ENCODE assay signal across 11 mouse cellular contexts in the genomic region with DNA sequence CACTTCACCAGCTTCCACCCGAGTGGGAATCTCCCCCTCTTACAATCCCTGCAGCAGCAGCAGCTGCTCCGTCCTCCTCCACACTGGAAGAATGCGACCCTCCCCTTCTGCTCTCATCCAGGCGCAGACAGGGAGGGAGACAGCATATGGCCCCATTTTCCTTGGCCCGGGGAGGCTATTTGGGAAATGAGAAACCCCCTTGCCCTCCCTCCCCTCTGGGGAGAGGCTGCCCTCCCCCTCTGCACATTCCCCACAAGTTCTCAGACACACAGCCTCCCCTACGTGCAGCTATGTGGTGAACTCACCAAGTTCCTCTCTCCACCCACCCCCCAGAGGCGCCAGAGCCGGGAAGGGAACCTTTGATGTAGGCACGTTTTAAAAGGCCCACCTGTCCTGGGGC. TPM values are rescaled to one million over a fixed set of nuclear protein-coding genes. Genes with fewer than 3 reads are reported as not detected.
DNase-seq lines count a peak whose midpoint lies in the region; ATAC-seq lines count a peak whose summit lies in the region.
"Had no signal": no experiment of that assay in that cellular context is flagged by ENCODE, and none has a peak within 500 bp of the region (broad histone marks: within the 10 kb centered on the region; RNA-seq: fewer than 3 reads in every experiment).

No protein-coding gene starts in this region.

- peak; percentile 36; the same call in 1 of the 2 replicates for ATAC-seq in lung, embryonic 15.5 days (ENCODE audit: borderline replicate concordance, extremely low read depth, low FRiP score, low TSS enrichment)
- peak; percentile 79; the same call in 1 of the 2 replicates for ATAC-seq in stomach, embryonic 16.5 days (ENCODE audit: insufficient read depth, low FRiP score)
- ATAC-seq in megakaryocyte progenitor cell, adult 5-6 weeks (replicated peaks; ENCODE audit: poor library complexity) = no peak
- ATAC-seq: midbrain, embryonic 16.5 days had no signal

- H3K27ac ChIP-seq in lung, embryonic 15.5 days = no peak overlapping the region
- peak overlapping the region; percentile 15; the same call in 1 of the 2 replicates for H3K27ac ChIP-seq in limb, embryonic 10.5 days
- peak overlapping the region; percentile 53 for H3K27ac ChIP-seq in stomach, embryonic 16.5 days (ENCODE audit: low read length)
- H3K27ac ChIP-seq: liver, embryonic 15.5 days had no signal

- H3K9ac ChIP-seq in lung, embryonic 15.5 days = no peak overlapping the region
- peak overlapping the region; percentile 49; the same call in 1 of the 2 replicates for H3K9ac ChIP-seq in stomach, embryonic 16.5 days (ENCODE audit: low read length)
- H3K9ac ChIP-seq: liver, embryonic 15.5 days had no signal

- H3K4me2 ChIP-seq in lung, embryonic 15.5 days = no peak overlapping the region
- H3K4me2 ChIP-seq in stomach, embryonic 16.5 days (ENCODE audit: low read depth, low read length) = peak overlapping the region; percentile 9; the same call in 1 of the 2 replicates
- H3K4me2 ChIP-seq: liver, embryonic 15.5 days had no signal

- H3K4me3 ChIP-seq in lung, embryonic 15.5 days = no peak overlapping the region
- peak overlapping the region; percentile 14 for H3K4me3 ChIP-seq in limb, embryonic 10.5 days
- H3K4me3 ChIP-seq in stomach, embryonic 16.5 days (replicated peaks; ENCODE audit: low read length) = no peak overlapping the region
- H3K4me3 ChIP-seq: liver, embryonic 15.5 days had no signal

- WGBS in lung, embryonic 15.5 days = 2% methylated on average over 9 of the region's 9 CpGs
- WGBS in limb, embryonic 10.5 days = under 1% methylated on average over 9 of the region's 9 CpGs
- WGBS in stomach, embryonic 16.5 days = 3% methylated on average over 9 of the region's 9 CpGs

- peak; percentile 20 for DNase-seq in gastrocnemius, postnatal 10 days
- DNase-seq in gastrocnemius, postnatal 25 days = no peak
- DNase-seq in lung, postnatal 4 days = no peak
- no peak for DNase-seq in limb, embryonic 10.5 days (ENCODE audit: low spot score)
- no peak for DNase-seq in gastrocnemius, adult 18-20 months (ENCODE audit: low spot score)
- DNase-seq: right cerebral cortex, postnatal 14 days had no signal

- no peaks in the 10 kb centered on the region for H3K4me1 ChIP-seq in lung, embryonic 15.5 days
- H3K4me1 ChIP-seq in limb, embryonic 10.5 days = peaks cover 45% of the 10 kb centered on the region
- peaks cover 26% of the 10 kb centered on the region for H3K4me1 ChIP-seq in stomach, embryonic 16.5 days (ENCODE audit: control insufficient read depth, insufficient read depth, low read length)
- H3K4me1 ChIP-seq: liver, embryonic 15.5 days had no signal

- H3K27me3 ChIP-seq in lung, embryonic 15.5 days = peaks cover 51% of the 10 kb centered on the region
- peaks cover 87% of the 10 kb centered on the region for H3K27me3 ChIP-seq in limb, embryonic 10.5 days (ENCODE audit: low read depth, poor library complexity, severe bottlenecking)
- H3K27me3 ChIP-seq in stomach, embryonic 16.5 days (ENCODE audit: control insufficient read depth, insufficient read depth, low read length) = no peaks in the 10 kb centered on the region

- no peaks in the 10 kb centered on the region for H3K9me3 ChIP-seq in lung, embryonic 15.5 days
- no peaks in the 10 kb centered on the region for H3K9me3 ChIP-seq in limb, embryonic 10.5 days (replicated peaks)
- no peaks in the 10 kb centered on the region for H3K9me3 ChIP-seq in stomach, embryonic 16.5 days (replicated peaks; ENCODE audit: control insufficient read depth, low read length)
- H3K9me3 ChIP-seq: liver, embryonic 15.5 days had no signal

- no peaks in the 10 kb centered on the region for H3K36me3 ChIP-seq in lung, embryonic 15.5 days
- H3K36me3 ChIP-seq in limb, embryonic 10.5 days = no peaks in the 10 kb centered on the region
- no peaks in the 10 kb centered on the region for H3K36me3 ChIP-seq in stomach, embryonic 16.5 days (ENCODE audit: control insufficient read depth, insufficient read depth, low read length)
- H3K36me3 ChIP-seq: liver, embryonic 15.5 days had no signal

RNA-seq across cellular contexts. Expression of gene Smug1, which starts 51.6 kb away (rescaled TPM):
- 10 to 100 TPM; 10.5 to 12.2 TPM for total RNA-seq in gastrocnemius, postnatal 10 days (2021)
- total RNA-seq in gastrocnemius, postnatal 25 days (2021) = 10 to 100 TPM in 1 of 2 experiments, 1 to 10 TPM in 1; 9.4 to 11.7 TPM
- 16.1 and 17.6 TPM in 2 replicates for polyA plus RNA-seq in lung, embryonic 15.5 days (2015; fragmentation: Nextera tagmentation; extraction: Ambion mirVana)
- polyA plus RNA-seq in limb, embryonic 10.5 days (2016; fragmentation: Nextera tagmentation; extraction: Ambion mirVana) = 16.2 and 16.8 TPM in 2 replicates
- 20.1 and 21.1 TPM in 2 replicates for polyA plus RNA-seq in stomach, embryonic 16.5 days (2015; fragmentation: Nextera tagmentation; extraction: Ambion mirVana)
- 10 to 100 TPM in 1 of 2 experiments, 1 to 10 TPM in 1; 9.4 to 11.3 TPM for total RNA-seq in gastrocnemius, adult 18-20 months (2021)
- 2.1 and 4.5 TPM in 2 replicates for total RNA-seq in megakaryocyte progenitor cell, adult 5-6 weeks (2015)
- total RNA-seq in megakaryocyte progenitor cell, adult 5-6 weeks (2017) = 3.8 and 4.2 TPM in 2 replicates
